Mouse (Mus musculus) liver, postnatal 0 days (tissue): Measurements from ENCODE around the gene Rer1.

ENCODE experiments used
- CTCF ChIP-seq: sonication (generic); IDR thresholded peaks from 2 replicates; pipeline ENCODE4 v1.5.1; 2016; ENCODE audit warnings: antibody characterized with exemption, low read depth
- EP300 ChIP-seq: IDR thresholded peaks from 2 replicates; pipeline ENCODE4 v1.6.1; 2016; ENCODE audit warnings: antibody characterized with exemption, low read depth, mild to moderate bottlenecking

GRCm38 (mm10) chr4:155070921-155071320, 15.3 kb downstream of the Rer1 start:
- TF ChIP-seq CTCF (no peak), EP300 (no peak)
